Mouse (Mus musculus) limb, embryonic 11.5 days (tissue): Measurements from ENCODE around the gene BC005624. TPM values are rescaled to one million over a fixed set of nuclear protein-coding genes. Genes with fewer than 3 reads are reported as not detected.
A peak's percentile ranks its signal among the peaks of the same experiment; 100 is the strongest.

Source experiments
- ATAC-seq: fragments of 200-750 bp; cut with Nextera tagmentation; 2 replicates; pipeline ENCODE4 v1.8.0; 2017; ENCODE audit warnings: low read depth; ENCODE audit not compliant: insufficient number of reproducible peaks, low FRiP score, low TSS enrichment
- DNase-seq: peaks from one replicate; pipeline ENCODE4 v3.0.0-alpha.2; 2015; ENCODE audit warnings: low spot score
- H3K27ac ChIP-seq: fragments of 300-500 bp; sonication (generic); replicated peaks from 2 replicates; pipeline ENCODE4 v1.5.1; 2014; ENCODE audit warnings: low read depth, mild to moderate bottlenecking, low read length
- H3K27me3 ChIP-seq: fragments of 300-500 bp; sonication (generic); 2 replicates; pipeline ENCODE4 v1.6.1; 2014; ENCODE audit warnings: mild to moderate bottlenecking, low read length, mixed read lengths; ENCODE audit not compliant: control insufficient read depth, insufficient read depth
- H3K36me3 ChIP-seq: fragments of 300-500 bp; sonication (generic); 2 replicates; pipeline ENCODE4 v1.6.1; 2014; ENCODE audit warnings: mild to moderate bottlenecking, low read length, moderate library complexity, mixed read lengths; ENCODE audit not compliant: control insufficient read depth, insufficient read depth
- H3K4me1 ChIP-seq: fragments of 300-500 bp; sonication (generic); 2 replicates; pipeline ENCODE4 v1.6.1; 2014; ENCODE audit warnings: low read length, mixed read lengths; ENCODE audit not compliant: control insufficient read depth, insufficient read depth
- H3K4me2 ChIP-seq: fragments of 300-500 bp; sonication (generic); 2 replicates; pipeline ENCODE4 v1.6.1; 2014; ENCODE audit warnings: low read depth, mild to moderate bottlenecking, moderate library complexity; ENCODE audit not compliant: severe bottlenecking
- H3K4me3 ChIP-seq: fragments of 300-500 bp; sonication (generic); 2 replicates; pipeline ENCODE4 v1.5.1; 2014; ENCODE audit warnings: low read depth, low read length
- H3K9ac ChIP-seq: fragments of 300-500 bp; sonication (generic); 2 replicates; pipeline ENCODE4 v1.6.1; 2014; ENCODE audit warnings: mild to moderate bottlenecking, low read length
- H3K9me3 ChIP-seq: fragments of 300-500 bp; sonication (generic); 2 replicates; pipeline ENCODE4 v1.6.1; 2016; ENCODE audit warnings: low read length; ENCODE audit not compliant: control insufficient read depth
- WGBS: fragments of 180-500 bp; shearing (Covaris S2); extraction: QIAGEN DNeasy Blood & Tissue Kit; methylation state at CpG from one replicate; pipeline ENCODE4 v1.1.7; 2014; 5-methylcytosine and 5-hydroxymethylcytosine counted together
- polyA plus RNA-seq: library from polyadenylated mRNA; unstranded; fragments of >200 nt; fragmentation: Nextera tagmentation; extraction: Ambion mirVana; gene quantifications from 2 replicates; pipeline ENCODE4 v1.2.1, GENCODE M21; 2014

The BC005624 gene
- polyA plus RNA-seq, 1 experiment from 2014 or later = 47.7 TPM

DNA sequence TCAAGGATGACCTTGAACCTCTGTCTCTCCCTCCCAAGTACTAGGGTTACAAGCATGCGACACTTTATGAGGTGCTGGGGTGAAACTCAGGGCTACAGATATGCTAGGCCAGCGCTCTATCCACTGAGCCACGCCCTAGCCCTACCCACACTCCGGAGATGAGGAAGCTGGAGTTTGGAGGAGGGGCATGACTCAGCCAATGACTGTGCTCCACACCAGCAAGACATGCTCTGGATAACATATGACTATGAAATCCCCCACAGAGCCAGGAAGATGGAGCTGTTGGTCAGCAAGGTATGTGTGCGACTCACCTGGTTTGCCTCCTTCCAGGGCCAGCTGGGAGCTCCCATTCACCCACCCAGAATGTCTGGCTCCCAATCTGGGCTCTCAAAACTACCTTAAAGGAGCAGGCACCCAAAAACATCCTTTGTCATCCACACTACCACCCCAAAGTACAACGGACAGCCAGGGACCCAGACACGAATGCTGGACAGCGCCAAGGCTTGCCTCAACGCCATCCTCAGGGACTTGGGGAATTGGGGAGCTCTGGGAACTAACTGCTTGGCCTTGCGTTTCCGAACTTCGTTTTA lies 53.0 kb downstream of the BC005624 start:
- ATAC-seq = no peak
- H3K27me3 ChIP-seq = no peaks in the 10 kb centered on the region
- no peak overlapping the region for H3K4me3 ChIP-seq
- H3K27ac ChIP-seq = no peak overlapping the region
- no peak overlapping the region for H3K9ac ChIP-seq
- no peaks in the 10 kb centered on the region for H3K9me3 ChIP-seq
- no peak for DNase-seq
- WGBS = 29% methylated on average over 12 of the region's 12 CpGs
- no peaks in the 10 kb centered on the region for H3K4me1 ChIP-seq
- no peaks in the 10 kb centered on the region for H3K36me3 ChIP-seq
- peak overlapping the region; percentile 42; the same call in 1 of the 2 replicates for H3K4me2 ChIP-seq

DNA sequence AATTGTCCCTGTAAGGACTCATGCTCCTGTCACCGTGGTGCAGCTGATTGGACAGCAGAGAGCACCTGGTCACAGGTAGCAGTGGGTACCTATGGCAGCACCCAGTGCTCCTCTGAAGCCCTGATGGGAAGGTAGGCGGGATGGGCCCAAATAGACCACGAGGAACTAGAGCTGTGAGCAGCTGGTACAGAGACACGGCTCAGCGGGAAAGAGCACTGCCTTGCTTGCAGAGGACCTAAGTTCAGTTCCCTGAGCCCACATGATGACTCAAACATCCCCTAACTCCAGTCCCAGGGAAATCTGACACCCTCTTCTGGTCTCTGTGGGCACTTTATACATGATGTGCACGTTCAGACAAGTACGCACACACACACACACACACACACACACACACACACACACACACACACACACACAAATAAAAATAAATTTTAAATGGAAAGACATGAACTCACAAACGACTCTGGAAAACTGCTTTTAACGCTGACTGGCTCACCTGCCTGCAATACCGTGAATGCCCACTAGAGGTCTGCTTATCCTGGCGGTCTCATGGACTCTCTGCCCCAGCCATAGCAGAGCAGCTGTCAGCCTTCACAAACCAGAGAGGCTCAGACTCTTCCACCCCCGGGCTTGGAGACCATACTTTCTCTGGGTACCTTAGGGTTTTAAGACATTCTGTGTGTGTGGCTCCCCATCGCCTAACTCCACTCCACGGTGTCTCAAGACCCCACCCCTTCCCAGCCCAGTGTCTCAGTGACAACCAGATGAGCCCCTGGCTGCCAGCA lies 54.0 kb downstream of the BC005624 start:
- Histone ChIP-seq H3K27me3 (no peaks in the 10 kb centered on the region), H3K9ac (no peak overlapping the region), H3K4me2 (no peak overlapping the region), H3K36me3 (no peaks in the 10 kb centered on the region), H3K9me3 (no peaks in the 10 kb centered on the region), H3K4me1 (no peaks in the 10 kb centered on the region), H3K27ac (no peak overlapping the region), H3K4me3 (no peak overlapping the region)
- ATAC-seq = 0 out of 2 replicates have a peak, but pooled peaks have one; percentile 28
- DNase-seq = peak; percentile 93
- WGBS = 26% methylated on average over 14 of the region's 14 CpGs

DNA sequence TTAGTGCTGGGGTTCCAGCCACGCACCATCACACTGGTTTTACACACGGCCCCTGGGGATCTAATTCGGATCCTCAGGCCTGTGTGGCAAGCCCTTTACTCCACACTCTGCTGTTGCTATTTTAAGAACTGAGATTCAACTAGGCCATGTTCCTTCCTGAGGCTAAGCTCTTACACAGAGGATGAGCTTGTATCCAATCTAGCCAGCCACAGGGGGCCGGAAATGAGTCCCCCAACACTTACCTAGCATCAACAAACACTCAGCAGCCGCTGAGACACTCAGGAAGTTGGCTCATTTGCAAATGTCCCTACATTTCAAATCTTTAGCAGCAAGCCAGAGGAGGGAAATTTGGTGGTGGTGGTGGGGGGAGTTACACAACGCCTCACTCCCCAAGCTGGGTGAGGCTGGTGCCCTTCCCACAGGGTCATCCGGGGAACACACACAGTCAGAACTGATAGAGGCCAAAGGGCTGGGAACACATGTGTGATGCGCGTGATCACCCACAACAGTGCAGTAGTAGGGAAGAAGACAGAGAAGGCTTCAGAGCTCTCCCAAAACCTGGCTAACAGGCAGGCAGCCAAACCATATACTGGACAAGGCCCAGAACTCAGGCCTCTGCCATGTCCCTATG lies 54.7 kb downstream of the BC005624 start:
- Histone ChIP-seq H3K4me1 (no peaks in the 10 kb centered on the region), H3K4me3 (no peak overlapping the region), H3K9me3 (no peaks in the 10 kb centered on the region), H3K4me2 (no peak overlapping the region), H3K36me3 (no peaks in the 10 kb centered on the region), H3K27me3 (no peaks in the 10 kb centered on the region), H3K9ac (no peak overlapping the region), H3K27ac (peak overlapping the region; percentile 15; the same call in 1 of the 2 replicates)
- ATAC-seq = no peak
- DNase-seq = no peak
- WGBS = 63% methylated on average over 9 of the region's 9 CpGs

DNA sequence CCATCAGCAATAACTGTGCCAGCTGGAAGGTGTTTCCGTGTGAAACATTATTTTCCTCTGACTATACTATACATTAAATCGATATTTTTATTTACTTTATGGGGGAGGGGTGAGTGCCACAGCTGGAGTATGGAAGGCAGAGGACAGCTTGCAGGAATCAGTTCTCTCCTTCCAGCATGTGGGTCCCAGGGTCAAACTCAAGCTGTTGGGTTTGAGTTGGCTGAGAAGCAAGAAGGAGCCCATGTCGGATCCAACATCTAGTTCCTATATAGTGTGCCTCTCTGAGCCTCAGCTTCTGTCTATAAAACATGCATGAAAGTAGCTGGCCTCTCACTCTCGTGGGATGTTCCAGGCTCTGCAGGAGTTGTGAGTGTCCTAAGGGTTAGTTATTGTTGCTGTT lies 55.6 kb downstream of the BC005624 start:
- H3K36me3 ChIP-seq = no peaks in the 10 kb centered on the region
- WGBS = 84% methylated on average over 4 of the region's 4 CpGs
- DNase-seq (no peak), ATAC-seq (no peak)
- H3K9ac ChIP-seq = no peak overlapping the region
- H3K4me2 ChIP-seq = no peak overlapping the region
- no peaks in the 10 kb centered on the region for H3K9me3 ChIP-seq
- H3K4me3 ChIP-seq = no peak overlapping the region
- H3K4me1 ChIP-seq = no peaks in the 10 kb centered on the region
- no peaks in the 10 kb centered on the region for H3K27me3 ChIP-seq
- H3K27ac ChIP-seq = no peak overlapping the region

- 81% methylated on average over 4 of the region's 4 CpGs for WGBS
- H3K9ac ChIP-seq = no peak overlapping the region
- no peak for DNase-seq
- no peak overlapping the region for H3K4me3 ChIP-seq
- H3K27ac ChIP-seq = no peak overlapping the region
- H3K36me3 ChIP-seq = no peaks in the 10 kb centered on the region
- ATAC-seq = no peak
- no peaks in the 10 kb centered on the region for H3K4me1 ChIP-seq
- no peaks in the 10 kb centered on the region for H3K9me3 ChIP-seq
- no peaks in the 10 kb centered on the region for H3K27me3 ChIP-seq
- no peak overlapping the region for H3K4me2 ChIP-seq
Observed at GRCm38 (mm10) chr2:30925181-30925580, 56.8 kb downstream of the BC005624 start.

GRCm38 (mm10) chr2:30923099-30923498 lies 58.9 kb downstream of the BC005624 start:
- WGBS = 73% methylated on average over 3 of the region's 3 CpGs

More at GRCm38 (mm10) chr2:30923099-30923498, 58.9 kb downstream of the BC005624 start:
- no peaks in the 10 kb centered on the region for H3K9me3 ChIP-seq
- H3K27ac ChIP-seq = no peak overlapping the region
- H3K9ac ChIP-seq = no peak overlapping the region
- H3K4me1 ChIP-seq = peaks cover 9% of the 10 kb centered on the region; the same call in 1 of the 2 replicates
- no peak overlapping the region for H3K4me3 ChIP-seq
- H3K4me2 ChIP-seq = no peak overlapping the region
- DNase-seq = no peak
- H3K27me3 ChIP-seq = no peaks in the 10 kb centered on the region
- no peaks in the 10 kb centered on the region for H3K36me3 ChIP-seq
- no peak for ATAC-seq

Other genes with a start within 250 kb of the BC005624 start
- gene 1700001O22Rik, start 178.5 kb downstream of the BC005624 start, polyA plus RNA-seq = 2.6 and 3.9 TPM in 2 replicates
- 102 and 109 TPM in 2 replicates for gene Ntmt1, start 174.4 kb downstream of the BC005624 start, polyA plus RNA-seq
- gene Asb6, start 151.9 kb downstream of the BC005624 start, polyA plus RNA-seq = 38.7 and 40.4 TPM in 2 replicates
- gene Prrx2, start 147.2 kb downstream of the BC005624 start, polyA plus RNA-seq = 138 and 155 TPM in 2 replicates
- gene Ptges, start 52.3 kb downstream of the BC005624 start, polyA plus RNA-seq = 7.9 and 10.3 TPM in 2 replicates
- gene Tor1b, start 29.2 kb downstream of the BC005624 start, polyA plus RNA-seq = 26.3 and 28.1 TPM in 2 replicates
- gene Tor1a, start 14.3 kb downstream of the BC005624 start, polyA plus RNA-seq = 77.7 and 83.5 TPM in 2 replicates
- 9.4 and 9.6 TPM in 2 replicates for gene Usp20, start 78 bp upstream of the BC005624 start, polyA plus RNA-seq
- gene Fnbp1, start 159.8 kb upstream of the BC005624 start, polyA plus RNA-seq = 13.9 and 17.5 TPM in 2 replicates
- gene Gpr107, start 170.1 kb upstream of the BC005624 start, polyA plus RNA-seq = 23.8 and 26.9 TPM in 2 replicates